Mouse (Mus musculus): ENCODE data around the gene Fbxo44.
A peak's percentile ranks its signal among the peaks of the same experiment; 100 is the strongest.

The Fbxo44 gene

DNA sequence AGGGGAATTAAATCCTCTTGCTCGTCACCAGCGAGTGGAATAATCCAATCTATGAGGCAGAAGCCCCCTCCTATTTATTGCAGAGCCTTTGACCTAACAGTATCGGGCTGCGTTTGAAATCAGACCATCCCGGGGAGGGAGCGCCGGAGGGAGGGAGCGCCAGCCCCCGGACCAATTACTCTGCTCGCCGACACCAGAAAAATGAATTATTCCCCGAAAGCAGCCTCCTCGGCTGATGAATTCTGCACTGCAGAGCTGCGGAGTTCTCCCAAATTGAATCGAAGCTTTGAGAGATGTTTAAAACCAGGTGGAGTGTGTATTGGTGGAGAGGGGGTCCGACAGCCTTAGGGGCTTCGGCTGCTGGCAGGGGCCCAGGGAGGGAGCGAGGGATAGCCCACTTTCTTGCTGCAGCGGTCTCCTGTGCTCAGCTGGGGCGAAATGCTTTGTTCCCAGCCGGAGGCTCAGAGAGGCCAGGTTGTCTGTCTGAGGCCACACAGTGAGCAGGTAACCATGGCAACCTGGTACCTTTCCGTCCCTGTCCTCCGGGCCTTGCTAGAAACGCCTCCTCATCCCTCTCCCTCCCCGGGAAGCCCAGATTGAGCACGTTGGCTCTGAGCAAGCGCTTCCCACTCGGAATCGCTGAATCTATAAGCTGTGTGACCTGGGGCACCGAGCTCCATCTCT lies 13.7 kb upstream of the Fbxo44 start:
- H3K36me3 ChIP-seq (ENCODE audit: control insufficient read depth, insufficient read depth, low read length, poor library complexity, severe bottlenecking) = no peaks in the 10 kb centered on the region
- DNase-seq (ENCODE audit: low read depth, low spot score) = no peak
- H3K27me3 ChIP-seq (ENCODE audit: control insufficient read depth, insufficient read depth, low read length, poor library complexity, severe bottlenecking) = peaks cover 6% of the 10 kb centered on the region

DNA sequence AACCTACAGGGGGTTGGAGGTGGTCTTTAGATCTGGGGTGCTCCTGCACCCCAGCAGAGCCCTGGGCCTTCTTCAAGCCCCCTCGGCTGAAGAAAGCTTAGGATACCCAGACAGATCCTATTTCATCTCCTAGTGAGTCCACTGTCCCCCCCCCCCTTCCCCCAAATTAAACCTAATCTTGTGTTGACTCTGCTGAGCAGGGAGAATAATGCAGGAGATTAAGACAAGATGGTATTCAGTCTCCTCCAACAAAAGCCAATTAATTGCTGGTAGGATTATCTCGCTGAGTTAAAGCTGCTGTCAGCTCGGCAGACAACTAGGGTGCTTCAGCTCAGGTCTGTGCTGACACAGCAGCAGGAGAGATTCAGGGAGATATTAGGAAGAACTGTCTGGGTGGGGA lies 11.0 kb upstream of the Fbxo44 start:
- DNase-seq (ENCODE audit: low read depth, low spot score) = no peak
- Histone ChIP-seq H3K27me3 (ENCODE audit: control insufficient read depth, insufficient read depth, low read length, poor library complexity, severe bottlenecking) (peaks cover 6% of the 10 kb centered on the region), H3K36me3 (ENCODE audit: control insufficient read depth, insufficient read depth, low read length, poor library complexity, severe bottlenecking) (no peaks in the 10 kb centered on the region)

DNA sequence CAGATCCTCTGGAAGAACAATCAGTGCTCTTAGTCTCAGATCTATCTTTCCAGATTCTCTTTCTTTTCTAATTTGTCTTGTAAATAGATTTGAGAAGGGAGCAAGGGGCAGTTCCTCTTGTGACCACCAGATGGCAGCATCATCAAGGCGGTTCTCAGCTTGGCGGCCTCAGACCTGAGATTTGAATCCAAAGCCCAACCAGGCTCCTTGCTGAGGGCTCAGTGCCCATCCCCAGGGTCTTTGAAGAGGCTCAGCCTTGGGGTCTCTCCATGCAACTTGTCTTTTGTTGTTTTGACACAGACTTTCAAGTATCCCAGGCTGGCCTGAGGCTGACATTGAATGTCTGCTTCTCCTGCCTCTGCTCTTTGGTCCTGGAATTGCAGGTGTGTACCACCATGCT lies 10.6 kb upstream of the Fbxo44 start:
- peaks cover 6% of the 10 kb centered on the region for H3K27me3 ChIP-seq (ENCODE audit: control insufficient read depth, insufficient read depth, low read length, poor library complexity, severe bottlenecking)
- no peaks in the 10 kb centered on the region for H3K36me3 ChIP-seq (ENCODE audit: control insufficient read depth, insufficient read depth, low read length, poor library complexity, severe bottlenecking)
- DNase-seq (ENCODE audit: low read depth, low spot score) = peak; percentile 76

DNA sequence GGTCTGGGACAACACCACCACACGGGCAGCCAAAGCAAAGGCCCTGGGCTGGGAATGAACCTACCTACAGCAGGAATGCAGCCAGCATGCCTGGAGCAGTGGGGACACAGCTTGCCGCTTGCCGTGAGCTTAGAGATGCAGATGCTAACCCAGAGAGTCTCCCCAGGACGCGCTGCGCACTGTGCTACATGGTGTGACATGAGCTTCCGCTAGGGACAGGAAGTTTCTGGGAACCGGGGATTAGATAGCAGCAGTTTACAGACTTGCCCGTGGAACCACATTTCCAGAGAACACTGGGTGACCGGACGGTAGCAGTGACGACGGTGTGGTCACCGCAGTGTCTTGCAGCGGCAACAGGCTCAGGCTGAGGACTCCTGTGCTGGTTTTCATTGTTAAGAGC lies 9.3 kb upstream of the Fbxo44 start:
- H3K36me3 ChIP-seq (ENCODE audit: control insufficient read depth, insufficient read depth, low read length, poor library complexity, severe bottlenecking) = no peaks in the 10 kb centered on the region
- no peak for DNase-seq (ENCODE audit: low read depth, low spot score)
- H3K27me3 ChIP-seq (ENCODE audit: control insufficient read depth, insufficient read depth, low read length, poor library complexity, severe bottlenecking) = peaks cover 6% of the 10 kb centered on the region

DNA sequence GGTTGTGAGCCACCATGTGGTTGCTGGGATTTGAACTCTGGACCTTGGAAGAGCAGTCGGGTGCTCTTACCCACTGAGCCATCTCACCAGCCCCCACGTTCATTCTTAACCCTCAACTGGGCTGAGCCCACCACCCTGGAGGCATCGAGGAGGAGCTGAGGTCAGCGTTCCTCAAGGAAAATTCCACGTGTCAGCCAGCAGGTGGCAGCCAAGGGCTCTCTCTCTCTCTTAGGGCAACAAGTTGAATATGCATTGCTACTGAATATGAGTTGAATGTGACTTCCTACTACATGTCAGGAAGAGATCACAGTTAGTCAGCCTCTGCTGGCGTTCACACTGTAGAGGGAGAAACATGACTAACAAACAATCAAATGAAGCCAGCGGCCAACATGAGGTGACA lies 8.0 kb upstream of the Fbxo44 start:
- no peaks in the 10 kb centered on the region for H3K36me3 ChIP-seq (ENCODE audit: control insufficient read depth, insufficient read depth, low read length, poor library complexity, severe bottlenecking)
- H3K27me3 ChIP-seq (ENCODE audit: control insufficient read depth, insufficient read depth, low read length, poor library complexity, severe bottlenecking) = peaks cover 6% of the 10 kb centered on the region
- peak; percentile 84 for DNase-seq (ENCODE audit: low read depth, low spot score)

DNA sequence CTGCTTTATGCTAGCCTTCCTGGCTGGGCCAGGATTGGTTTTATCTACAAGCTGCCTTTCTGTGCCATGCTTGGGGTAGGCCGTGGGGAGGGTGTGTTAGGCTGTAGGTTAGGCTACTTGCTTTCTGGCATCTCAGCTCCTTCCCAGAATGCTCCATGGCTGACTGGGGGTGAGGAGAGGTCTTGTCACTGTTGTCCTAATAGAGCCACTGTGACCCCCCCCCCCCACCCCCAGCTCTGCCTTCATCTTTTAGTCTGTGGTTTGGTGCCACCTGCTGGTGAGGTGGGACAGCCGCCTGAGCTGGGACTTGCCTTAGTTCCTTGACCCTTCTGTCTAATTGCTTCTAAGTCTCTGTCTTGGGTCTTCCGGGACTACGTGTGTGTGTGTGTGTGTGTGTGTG lies 6.7 kb upstream of the Fbxo44 start:
- Histone ChIP-seq H3K27me3 (ENCODE audit: control insufficient read depth, insufficient read depth, low read length, poor library complexity, severe bottlenecking) (peaks cover 2% of the 10 kb centered on the region), H3K36me3 (ENCODE audit: control insufficient read depth, insufficient read depth, low read length, poor library complexity, severe bottlenecking) (no peaks in the 10 kb centered on the region)
- peak; percentile 84 for DNase-seq (ENCODE audit: low read depth, low spot score)

DNA sequence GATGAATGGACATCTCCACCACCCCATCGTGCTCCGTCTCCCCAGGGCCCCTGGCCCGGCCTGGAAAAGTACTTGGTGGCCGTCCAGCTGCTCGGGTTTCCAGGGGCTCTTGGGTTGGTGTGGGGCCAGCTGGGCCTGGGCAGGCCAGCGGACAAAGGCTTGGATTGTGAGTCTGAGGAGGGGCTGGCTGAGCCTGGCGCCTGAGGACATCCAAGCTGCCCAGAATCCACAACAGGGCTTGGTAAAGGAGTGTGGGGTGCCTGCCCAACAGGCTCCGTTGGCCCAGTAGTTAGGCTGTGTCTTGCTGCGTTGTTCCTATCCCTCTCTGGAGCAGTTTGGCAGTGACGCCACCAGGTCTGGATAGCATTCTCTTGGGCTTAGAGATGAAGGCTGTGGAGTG lies 6.1 kb upstream of the Fbxo44 start:
- no peaks in the 10 kb centered on the region for H3K36me3 ChIP-seq (ENCODE audit: control insufficient read depth, insufficient read depth, low read length, poor library complexity, severe bottlenecking)
- no peak for DNase-seq (ENCODE audit: low read depth, low spot score)
- no peaks in the 10 kb centered on the region; the same call in 1 of the 2 replicates for H3K27me3 ChIP-seq (ENCODE audit: control insufficient read depth, insufficient read depth, low read length, poor library complexity, severe bottlenecking)

DNA sequence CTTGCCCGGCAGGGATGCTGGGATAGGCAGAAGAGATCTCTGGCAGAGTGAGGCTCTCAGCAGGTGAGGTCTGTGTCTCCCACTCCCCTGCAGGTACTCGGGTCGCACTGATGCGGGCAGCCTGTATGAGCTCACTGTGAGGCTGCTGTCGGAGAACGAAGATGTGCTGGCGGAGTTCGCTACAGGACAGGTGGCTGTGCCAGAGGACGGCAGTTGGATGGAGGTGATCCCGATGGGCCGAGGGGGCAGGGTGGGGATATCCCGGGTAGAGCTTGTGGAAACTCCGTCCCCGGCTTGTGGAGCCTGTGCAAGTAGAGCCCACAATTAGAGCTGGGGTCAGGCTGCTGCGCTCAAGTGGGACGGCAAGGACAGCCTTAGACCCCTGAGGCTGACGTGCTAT lies 5.3 kb upstream of the Fbxo44 start:
- H3K36me3 ChIP-seq (ENCODE audit: control insufficient read depth, insufficient read depth, low read length, poor library complexity, severe bottlenecking) = no peaks in the 10 kb centered on the region
- H3K27me3 ChIP-seq (ENCODE audit: control insufficient read depth, insufficient read depth, low read length, poor library complexity, severe bottlenecking) = peaks cover under 1% of the 10 kb centered on the region; the same call in 1 of the 2 replicates
- no peak for DNase-seq (ENCODE audit: low read depth, low spot score)

DNA sequence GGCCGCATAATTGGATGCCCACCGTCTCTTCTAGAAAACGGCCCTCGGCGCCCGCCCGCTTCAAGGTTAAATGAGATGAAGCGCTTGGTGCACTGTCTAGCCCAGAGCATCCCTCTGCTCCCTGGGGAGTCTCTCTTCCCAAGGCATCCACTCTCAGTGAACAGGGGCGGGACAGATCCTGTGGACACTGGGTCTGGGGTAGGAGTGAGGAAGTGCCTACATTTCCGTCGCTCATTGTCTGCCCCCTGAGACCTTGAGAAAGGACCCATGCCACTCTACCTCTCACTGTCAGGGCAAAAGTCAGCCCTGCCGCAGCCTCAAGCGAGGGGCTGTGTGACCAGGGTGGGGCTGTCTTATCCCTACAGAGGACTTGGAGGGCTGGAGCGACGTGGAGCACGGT lies 4.2 kb upstream of the Fbxo44 start:
- no peak for DNase-seq (ENCODE audit: low read depth, low spot score)
- Histone ChIP-seq H3K36me3 (ENCODE audit: control insufficient read depth, insufficient read depth, low read length, poor library complexity, severe bottlenecking) (no peaks in the 10 kb centered on the region), H3K27me3 (ENCODE audit: control insufficient read depth, insufficient read depth, low read length, poor library complexity, severe bottlenecking) (peaks cover 3% of the 10 kb centered on the region; the same call in 1 of the 2 replicates)

DNA sequence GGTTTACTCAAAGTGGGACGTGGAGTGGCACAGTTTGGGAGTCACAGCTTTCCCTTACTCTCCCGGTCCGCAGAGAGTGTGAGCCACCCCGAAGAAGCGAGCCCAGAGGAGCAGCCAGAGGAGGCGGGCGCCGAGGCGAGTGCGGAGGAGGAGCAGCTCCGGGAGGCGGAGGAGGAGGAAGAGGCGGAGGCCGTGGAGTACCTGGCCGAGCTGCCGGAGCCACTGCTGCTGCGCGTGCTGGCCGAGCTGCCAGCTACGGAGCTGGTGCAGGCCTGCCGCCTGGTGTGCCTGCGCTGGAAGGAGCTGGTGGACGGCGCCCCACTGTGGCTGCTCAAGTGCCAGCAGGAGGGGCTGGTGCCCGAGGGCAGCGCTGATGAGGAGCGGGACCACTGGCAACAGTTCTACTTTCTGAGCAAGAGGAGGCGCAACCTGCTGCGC lies 3.7 kb upstream of the Fbxo44 start:
- DNase-seq (ENCODE audit: low read depth, low spot score) = peak; percentile 85
- Histone ChIP-seq H3K36me3 (ENCODE audit: control insufficient read depth, insufficient read depth, low read length, poor library complexity, severe bottlenecking) (no peaks in the 10 kb centered on the region), H3K27me3 (ENCODE audit: control insufficient read depth, insufficient read depth, low read length, poor library complexity, severe bottlenecking) (0 out of 2 replicates have a peak, but pooled peaks cover 3% of the 10 kb centered on the region)

DNA sequence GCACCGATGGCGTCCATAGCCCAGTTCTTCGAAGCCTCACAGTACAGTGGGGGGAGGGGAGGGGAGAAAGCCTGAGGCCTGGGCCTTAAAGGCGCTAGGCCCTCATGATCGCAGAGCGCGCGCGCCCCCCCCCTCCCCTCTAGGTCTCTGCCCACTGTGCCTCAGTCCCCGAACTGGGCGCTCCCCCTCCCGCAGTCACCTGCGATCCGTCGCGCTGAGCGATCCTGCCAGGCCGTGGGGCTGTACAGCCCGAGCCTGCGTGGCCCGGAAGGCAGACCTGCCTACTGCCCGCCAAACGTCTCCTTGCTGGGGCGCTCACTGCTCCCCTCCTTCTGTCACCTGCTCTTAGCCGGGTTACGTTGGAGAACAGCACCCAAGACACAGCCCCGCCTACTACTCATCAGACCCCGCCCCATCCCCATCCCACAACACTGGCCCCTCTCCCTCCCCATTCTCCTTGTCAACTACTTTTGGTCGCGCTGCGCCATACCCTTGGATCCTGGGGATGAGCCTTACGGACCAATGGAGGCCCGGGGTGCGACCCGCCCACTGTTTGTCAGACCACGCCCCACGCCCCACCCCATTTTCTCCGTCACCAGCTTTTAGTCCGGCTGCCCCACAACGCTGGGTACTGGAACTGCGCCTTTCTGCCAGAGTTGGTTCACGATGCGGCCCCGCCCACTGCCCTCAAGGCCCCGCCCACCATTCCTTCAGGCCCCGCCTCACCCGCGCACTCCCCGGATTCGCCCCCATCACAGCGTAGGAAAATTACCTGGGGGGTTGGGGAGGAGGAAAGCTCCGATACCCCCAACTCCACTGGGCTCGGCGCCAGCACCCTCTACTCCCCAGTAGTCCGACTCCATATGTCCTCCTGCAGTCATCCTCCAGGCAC lies 492 bp downstream of the Fbxo44 start:
- H3K27me3 ChIP-seq (ENCODE audit: control insufficient read depth, insufficient read depth, low read length, poor library complexity, severe bottlenecking) = 0 out of 2 replicates have a peak, but pooled peaks cover 3% of the 10 kb centered on the region
- no peaks in the 10 kb centered on the region for H3K36me3 ChIP-seq (ENCODE audit: control insufficient read depth, insufficient read depth, low read length, poor library complexity, severe bottlenecking)
- peak; percentile 94 for DNase-seq (ENCODE audit: low read depth, low spot score)

DNA sequence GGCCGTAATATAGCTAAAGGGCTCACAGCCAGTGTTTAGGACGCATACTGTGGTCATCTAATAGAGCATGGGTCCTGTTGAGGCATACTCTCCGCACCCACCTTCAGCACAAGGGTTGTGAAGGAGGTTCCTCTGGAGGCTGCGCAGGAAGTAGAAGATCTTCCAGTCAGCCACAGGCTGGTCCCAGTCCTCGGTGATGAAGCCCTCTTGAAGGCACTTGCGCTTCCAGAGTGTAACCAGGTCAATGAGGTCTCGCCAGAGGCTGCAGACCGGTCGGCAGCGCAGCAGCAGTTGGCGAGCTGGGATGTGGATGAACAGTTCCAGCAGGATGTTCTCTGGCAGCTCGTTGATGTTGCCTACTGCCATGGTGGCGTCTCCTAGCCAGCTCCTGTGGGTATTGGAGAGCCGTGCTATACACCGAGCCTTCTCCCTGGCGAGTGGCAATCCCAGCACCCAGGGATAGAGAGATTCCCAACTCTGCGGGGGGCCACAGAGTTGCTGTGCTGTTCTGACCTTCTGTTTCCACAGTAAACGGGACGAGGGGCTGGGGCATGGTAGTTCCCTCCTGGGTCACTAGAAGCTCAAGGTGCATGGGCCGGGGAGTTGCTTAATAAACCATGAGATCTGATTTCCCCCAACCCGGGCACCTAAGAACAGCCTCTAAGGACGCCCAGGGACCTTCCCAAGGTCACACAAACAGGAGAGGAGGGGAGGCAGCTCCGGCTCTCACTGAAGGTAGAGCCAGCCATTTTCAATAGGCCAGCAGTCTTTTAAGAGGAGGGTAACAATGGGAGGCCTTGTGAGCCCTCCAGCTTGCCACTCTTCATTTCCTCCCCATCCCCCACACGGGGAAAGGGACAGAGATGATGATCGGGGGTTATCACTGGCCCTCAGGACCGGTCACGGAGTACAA lies 1.6 kb downstream of the Fbxo44 start:
- H3K36me3 ChIP-seq (ENCODE audit: control insufficient read depth, insufficient read depth, low read length, poor library complexity, severe bottlenecking) = no peaks in the 10 kb centered on the region
- no peak for DNase-seq (ENCODE audit: low read depth, low spot score)

DNA sequence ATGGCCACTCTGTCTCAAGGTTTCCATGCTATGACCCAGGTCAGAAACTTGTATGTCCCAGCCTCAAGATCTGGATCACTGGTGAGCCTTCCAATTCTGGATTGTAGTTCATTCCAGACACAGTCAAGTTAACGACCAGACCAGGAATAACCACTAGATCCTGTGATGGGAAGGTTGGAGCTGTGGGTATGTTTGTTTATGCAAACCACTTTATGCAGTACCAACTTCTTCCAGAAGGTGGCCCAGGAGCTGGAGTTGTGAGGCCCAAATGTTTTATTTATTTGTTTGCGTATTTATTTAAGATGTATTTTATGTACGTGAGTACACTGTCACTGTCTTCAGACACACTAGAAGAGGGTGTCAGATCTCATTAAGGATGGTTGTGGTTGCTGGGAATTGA lies 5.3 kb downstream of the Fbxo44 start:
- DNase-seq (ENCODE audit: low read depth, low spot score) = peak; percentile 64
- Histone ChIP-seq H3K27me3 (ENCODE audit: control insufficient read depth, insufficient read depth, low read length, poor library complexity, severe bottlenecking) (no peaks in the 10 kb centered on the region), H3K36me3 (ENCODE audit: control insufficient read depth, insufficient read depth, low read length, poor library complexity, severe bottlenecking) (no peaks in the 10 kb centered on the region)

More for the DNA sequence above, 1.6 kb downstream of the Fbxo44 start:
- 0 out of 2 replicates have a peak, but pooled peaks cover 3% of the 10 kb centered on the region for H3K27me3 ChIP-seq (ENCODE audit: control insufficient read depth, insufficient read depth, low read length, poor library complexity, severe bottlenecking)

DNA sequence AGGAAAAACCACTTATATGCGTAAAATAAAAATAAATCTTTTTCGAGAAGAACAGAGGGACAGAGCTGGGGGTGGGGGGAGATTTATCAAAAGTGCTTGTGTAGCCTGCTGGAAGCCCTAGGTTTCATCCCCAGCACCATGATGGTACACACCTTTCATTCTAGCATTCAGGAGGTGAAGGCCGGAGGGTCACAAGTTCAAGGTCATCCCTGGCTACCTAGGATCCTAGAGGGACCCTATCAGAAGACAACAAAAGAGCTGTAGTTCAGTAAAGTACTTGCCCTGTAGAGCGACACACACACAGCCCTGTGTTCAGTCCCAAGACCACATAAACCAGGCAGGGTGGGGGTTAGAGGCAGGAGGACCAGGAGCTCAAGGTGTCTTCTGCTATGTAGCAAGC lies 6.3 kb downstream of the Fbxo44 start:
- Histone ChIP-seq H3K27me3 (ENCODE audit: control insufficient read depth, insufficient read depth, low read length, poor library complexity, severe bottlenecking) (no peaks in the 10 kb centered on the region), H3K36me3 (ENCODE audit: control insufficient read depth, insufficient read depth, low read length, poor library complexity, severe bottlenecking) (no peaks in the 10 kb centered on the region)
- no peak for DNase-seq (ENCODE audit: low read depth, low spot score)

All from splenic B cell, adult 2 months (primary cell).